Mouse (Mus musculus): ENCODE data around the gene Pik3ip1. TPM values are rescaled to one million over a fixed set of nuclear protein-coding genes. Genes with fewer than 3 reads are reported as not detected.

The Pik3ip1 gene
- polyA plus RNA-seq, 1 experiment = 0.71 TPM

GRCm38 (mm10) chr11:3305821-3306220 is 24.4 kb upstream of the Pik3ip1 start:
- peaks cover 56% of the 10 kb centered on the region for H3K79me2 ChIP-seq (ENCODE audit: control insufficient read depth, insufficient read depth)
- H3K79me3 ChIP-seq (ENCODE audit: low read depth) = peaks cover 11% of the 10 kb centered on the region
- no peak for TF ChIP-seq MYOG (IDR thresholded peaks at IDR 0.05; ENCODE audit: control insufficient read depth, extremely low read depth, insufficient read length)
- TF ChIP-seq CTCF (IDR thresholded peaks at IDR 0.05; ENCODE audit: control insufficient read depth, insufficient read depth, insufficient read length) = no peak
- no peak for TF ChIP-seq USF1 (IDR thresholded peaks at IDR 0.05; ENCODE audit: low read depth)
- TF ChIP-seq FOSL1 (IDR thresholded peaks at IDR 0.05; ENCODE audit: insufficient read depth, low read length, poor library complexity, severe bottlenecking) = no peak
- H3K27me3 ChIP-seq (ENCODE audit: control insufficient read depth, insufficient read depth, insufficient read length) = no peaks in the 10 kb centered on the region
- H3K36me3 ChIP-seq (ENCODE audit: control insufficient read depth, insufficient read depth) = peaks cover 95% of the 10 kb centered on the region
- H3ac ChIP-seq (ENCODE audit: control insufficient read depth, insufficient read length, low read depth) = no peak overlapping the region
- no peak overlapping the region for H3K4me3 ChIP-seq (ENCODE audit: insufficient read depth, poor library complexity, severe bottlenecking)

GRCm38 (mm10) chr11:3307875-3308274 is 22.3 kb upstream of the Pik3ip1 start:
- H3K79me2 ChIP-seq (ENCODE audit: control insufficient read depth, insufficient read depth) = peaks cover 38% of the 10 kb centered on the region
- H3K79me3 ChIP-seq (ENCODE audit: low read depth) = peaks cover 3% of the 10 kb centered on the region
- H3K27me3 ChIP-seq (ENCODE audit: control insufficient read depth, insufficient read depth, insufficient read length) = no peaks in the 10 kb centered on the region
- no peak overlapping the region for H3ac ChIP-seq (ENCODE audit: control insufficient read depth, insufficient read length, low read depth)
- peaks cover 83% of the 10 kb centered on the region for H3K36me3 ChIP-seq (ENCODE audit: control insufficient read depth, insufficient read depth)
- TF ChIP-seq USF1 (IDR thresholded peaks at IDR 0.05; ENCODE audit: low read depth) = no peak
- TF ChIP-seq MYOD1 (IDR thresholded peaks at IDR 0.05; ENCODE audit: control insufficient read depth, insufficient read length, low read depth) = no peak
- no peak for TF ChIP-seq MAX (IDR thresholded peaks at IDR 0.05)
- TF ChIP-seq MYOG (IDR thresholded peaks at IDR 0.05; ENCODE audit: control insufficient read depth, extremely low read depth, insufficient read length) = no peak
- TF ChIP-seq FOSL1 (IDR thresholded peaks at IDR 0.05; ENCODE audit: insufficient read depth, low read length, poor library complexity, severe bottlenecking) = no peak
- no peak for TF ChIP-seq CTCF (IDR thresholded peaks at IDR 0.05; ENCODE audit: control insufficient read depth, insufficient read depth, insufficient read length)
- TF ChIP-seq CEBPB (IDR thresholded peaks at IDR 0.05; ENCODE audit: low read depth) = no peak
- no peak overlapping the region for H3K4me3 ChIP-seq (ENCODE audit: insufficient read depth, poor library complexity, severe bottlenecking)

GRCm38 (mm10) chr11:3309884-3310283 is 20.3 kb upstream of the Pik3ip1 start:
- peaks cover 22% of the 10 kb centered on the region for H3K79me2 ChIP-seq (ENCODE audit: control insufficient read depth, insufficient read depth)
- TF ChIP-seq USF1 (IDR thresholded peaks at IDR 0.05; ENCODE audit: low read depth) (no peak), FOSL1 (IDR thresholded peaks at IDR 0.05; ENCODE audit: insufficient read depth, low read length, poor library complexity, severe bottlenecking) (no peak), MYOG (IDR thresholded peaks at IDR 0.05; ENCODE audit: control insufficient read depth, extremely low read depth, insufficient read length) (no peak), MAX (IDR thresholded peaks at IDR 0.05) (no peak), MYOD1 (IDR thresholded peaks at IDR 0.05; ENCODE audit: control insufficient read depth, insufficient read length, low read depth) (no peak)
- H3K4me3 ChIP-seq (ENCODE audit: insufficient read depth, poor library complexity, severe bottlenecking) = no peak overlapping the region
- H3ac ChIP-seq (ENCODE audit: control insufficient read depth, insufficient read length, low read depth) = no peak overlapping the region
- peaks cover 65% of the 10 kb centered on the region for H3K36me3 ChIP-seq (ENCODE audit: control insufficient read depth, insufficient read depth)
- no peaks in the 10 kb centered on the region for H3K27me3 ChIP-seq (ENCODE audit: control insufficient read depth, insufficient read depth, insufficient read length)
- peaks cover 3% of the 10 kb centered on the region for H3K79me3 ChIP-seq (ENCODE audit: low read depth)

GRCm38 (mm10) chr11:3310789-3311585 is 19.2 kb upstream of the Pik3ip1 start:
- no peak overlapping the region for H3ac ChIP-seq (ENCODE audit: control insufficient read depth, insufficient read length, low read depth)
- peaks cover 12% of the 10 kb centered on the region for H3K79me2 ChIP-seq (ENCODE audit: control insufficient read depth, insufficient read depth)
- TF ChIP-seq MAX (IDR thresholded peaks at IDR 0.05) (no peak), CTCF (IDR thresholded peaks at IDR 0.05; ENCODE audit: control insufficient read depth, insufficient read depth, insufficient read length) (no peak), USF1 (IDR thresholded peaks at IDR 0.05; ENCODE audit: low read depth) (no peak), MYOD1 (IDR thresholded peaks at IDR 0.05; ENCODE audit: control insufficient read depth, insufficient read length, low read depth) (no peak), MYOG (IDR thresholded peaks at IDR 0.05; ENCODE audit: control insufficient read depth, extremely low read depth, insufficient read length) (no peak), CEBPB (IDR thresholded peaks at IDR 0.05; ENCODE audit: low read depth) (no peak), FOSL1 (IDR thresholded peaks at IDR 0.05; ENCODE audit: insufficient read depth, low read length, poor library complexity, severe bottlenecking) (no peak)
- no peak overlapping the region for H3K4me3 ChIP-seq (ENCODE audit: insufficient read depth, poor library complexity, severe bottlenecking)
- H3K79me3 ChIP-seq (ENCODE audit: low read depth) = no peaks in the 10 kb centered on the region
- peaks cover 54% of the 10 kb centered on the region for H3K36me3 ChIP-seq (ENCODE audit: control insufficient read depth, insufficient read depth)
- H3K27me3 ChIP-seq (ENCODE audit: control insufficient read depth, insufficient read depth, insufficient read length) = no peaks in the 10 kb centered on the region

- H3K79me2 ChIP-seq (ENCODE audit: control insufficient read depth, insufficient read depth) = peaks cover 4% of the 10 kb centered on the region
- no peaks in the 10 kb centered on the region for H3K27me3 ChIP-seq (ENCODE audit: control insufficient read depth, insufficient read depth, insufficient read length)
- H3K4me3 ChIP-seq (ENCODE audit: insufficient read depth, poor library complexity, severe bottlenecking) = no peak overlapping the region
- no peaks in the 10 kb centered on the region for H3K79me3 ChIP-seq (ENCODE audit: low read depth)
- no peak overlapping the region for H3ac ChIP-seq (ENCODE audit: control insufficient read depth, insufficient read length, low read depth)
- TF ChIP-seq MYOD1 (IDR thresholded peaks at IDR 0.05; ENCODE audit: control insufficient read depth, insufficient read length, low read depth) = no peak
- TF ChIP-seq CEBPB (IDR thresholded peaks at IDR 0.05; ENCODE audit: low read depth) = no peak
- no peak for TF ChIP-seq MYOG (IDR thresholded peaks at IDR 0.05; ENCODE audit: control insufficient read depth, extremely low read depth, insufficient read length)
- no peak for TF ChIP-seq FOSL1 (IDR thresholded peaks at IDR 0.05; ENCODE audit: insufficient read depth, low read length, poor library complexity, severe bottlenecking)
- TF ChIP-seq USF1 (IDR thresholded peaks at IDR 0.05; ENCODE audit: low read depth) = no peak
- TF ChIP-seq CTCF (IDR thresholded peaks at IDR 0.05; ENCODE audit: control insufficient read depth, insufficient read depth, insufficient read length) = no peak
- TF ChIP-seq MAX (IDR thresholded peaks at IDR 0.05) = no peak
- peaks cover 46% of the 10 kb centered on the region for H3K36me3 ChIP-seq (ENCODE audit: control insufficient read depth, insufficient read depth)
These were observed 18.4 kb upstream of the Pik3ip1 start for GRCm38 (mm10) chr11:3311586-3312347.

Measured in C2C12 (cell line).